Mouse (Mus musculus) lung, postnatal 14 days (tissue): ENCODE measurements around the gene Acly.
"Not testable (repeated sequence)": the region's sequence is repeated elsewhere in the genome, so short reads cannot be mapped to it uniquely, and the experiment has no call there.

Source experiments
- DNase-seq: peaks from one replicate; pipeline ENCODE4 v3.0.0; 2021

Acly gene

GRCm38 (mm10) chr11:100544832-100545745 is 17.3 kb upstream of the Acly start, which contains the start of gene Ttc25:
Gene Ttc25 (plus strand): TSS chr11:100545607.
- DNase-seq = peak; percentile 87

DNA sequence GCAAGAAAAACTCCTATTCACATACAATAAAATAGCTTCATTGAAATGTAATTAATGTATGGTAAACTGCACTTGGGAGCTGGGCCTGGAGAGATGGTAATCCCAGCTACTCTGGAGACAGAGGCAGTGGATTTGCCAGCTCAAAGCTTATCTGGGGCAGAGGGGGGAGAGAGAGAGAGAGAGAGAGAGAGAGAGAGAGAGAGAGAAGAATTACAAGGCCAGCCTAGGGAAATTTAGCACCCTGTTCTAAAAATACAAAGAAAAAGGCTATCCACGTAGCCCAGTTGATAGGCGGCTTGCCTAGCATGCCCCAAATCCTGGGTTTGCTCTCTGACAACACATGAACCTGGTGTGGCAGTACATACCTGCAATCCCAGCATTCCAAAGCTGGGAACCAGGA is 13.8 kb upstream of the Acly start:
- no peak for DNase-seq

GRCm38 (mm10) chr11:100540966-100541365 is 13.2 kb upstream of the Acly start:
- DNase-seq = no peak

DNA sequence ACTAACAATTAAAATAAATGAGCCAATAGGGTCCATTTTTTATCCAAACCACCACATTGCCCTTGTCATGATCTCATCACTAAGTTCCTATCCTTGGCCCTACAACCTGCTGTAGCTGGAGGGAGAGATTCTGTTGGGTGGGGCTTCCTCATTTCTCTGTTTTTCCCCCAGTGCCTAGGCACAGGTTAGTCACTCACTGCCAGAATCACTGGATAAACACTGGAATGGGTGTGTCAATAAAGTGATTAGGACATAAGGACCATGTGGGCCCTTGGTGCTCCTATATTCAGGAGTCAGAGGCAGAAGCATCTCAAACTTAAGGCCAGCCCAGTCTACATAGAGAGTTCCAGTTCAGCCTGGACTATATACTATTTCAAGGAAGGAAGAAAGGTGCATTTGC is 8.7 kb upstream of the Acly start:
- DNase-seq = no peak

DNA sequence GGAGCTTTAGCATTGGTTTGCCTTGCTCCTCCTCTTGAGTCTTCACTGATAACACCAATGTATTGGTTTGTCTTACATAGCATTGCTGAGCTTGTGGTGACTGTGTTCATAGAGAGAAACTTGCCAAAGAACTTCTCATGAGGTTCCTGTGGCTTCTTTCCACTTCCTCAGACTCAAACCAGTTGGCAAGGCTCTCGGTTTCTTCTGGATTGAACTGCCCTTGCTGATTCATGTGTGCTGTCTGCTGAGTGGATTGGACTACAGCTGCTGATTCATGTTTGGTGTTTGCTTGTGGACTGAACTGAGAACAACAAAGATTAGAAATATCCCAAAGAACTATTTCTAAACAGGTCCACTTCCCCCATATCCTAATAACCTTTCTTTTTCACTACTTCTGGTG is 8.2 kb upstream of the Acly start:
- DNase-seq = no peak

GRCm38 (mm10) chr11:100534821-100535220 is 7.0 kb upstream of the Acly start:
- DNase-seq = not testable (repeated sequence)

- not testable (repeated sequence) for DNase-seq
Measured at GRCm38 (mm10) chr11:100534411-100534810, 6.6 kb upstream of the Acly start.

DNA sequence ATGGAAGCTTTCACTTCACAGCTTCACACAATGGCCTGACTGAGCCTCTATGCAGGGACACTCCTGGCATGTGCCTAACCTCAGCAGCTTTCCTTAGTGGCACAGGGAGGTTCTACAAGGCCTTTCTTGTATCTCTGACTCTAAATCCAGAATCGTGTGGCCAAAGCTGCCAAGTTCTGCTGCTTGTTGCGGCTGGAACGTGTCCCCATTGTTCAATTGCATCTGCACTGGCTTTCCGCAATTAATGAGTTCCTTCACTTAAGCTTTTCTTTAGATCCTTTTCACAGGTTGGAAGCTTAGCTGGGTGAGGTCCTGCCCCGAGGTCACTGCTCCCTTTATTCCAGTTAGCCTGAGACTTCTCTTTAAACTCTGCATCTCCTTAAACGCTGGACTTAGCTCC is 6.1 kb upstream of the Acly start:
- DNase-seq = no peak

DNA sequence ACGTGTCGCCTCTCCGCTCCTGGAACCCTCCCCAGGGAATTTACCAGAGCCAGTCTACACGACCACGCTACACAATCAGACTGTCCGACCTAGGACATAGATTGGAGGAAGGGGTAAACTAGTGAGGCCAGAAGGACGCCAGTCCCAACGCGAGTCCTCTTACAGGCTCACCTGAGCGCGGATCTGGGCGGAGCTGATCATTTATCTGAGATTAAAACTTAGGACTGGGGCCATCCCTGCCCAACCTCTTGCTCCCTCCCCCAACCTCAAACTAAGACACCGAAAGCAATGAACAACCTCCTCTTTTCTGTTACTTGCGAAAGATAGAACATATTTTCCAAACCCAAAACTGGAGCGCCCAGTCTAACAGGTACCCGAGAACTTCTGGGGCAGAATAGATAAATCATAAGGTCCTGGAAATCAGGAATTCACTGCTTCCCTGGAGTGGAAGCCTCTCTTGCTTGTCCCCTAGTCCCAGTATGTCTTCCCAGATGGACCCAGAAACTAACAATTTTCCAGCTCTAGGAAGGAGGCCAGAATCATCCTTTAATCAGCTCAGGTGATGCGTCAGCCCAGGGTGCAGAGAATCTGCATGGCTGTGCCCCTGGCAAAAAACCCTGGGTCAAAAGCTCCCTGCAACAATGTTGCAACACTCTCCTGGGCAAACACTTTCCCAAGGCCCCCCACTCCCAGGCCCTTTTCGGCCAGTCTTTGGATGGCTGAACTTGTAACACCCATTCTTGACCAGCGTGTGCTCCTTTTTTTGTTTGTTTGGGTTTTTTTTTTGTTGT is 770 bp upstream of the Acly start:
- no peak for DNase-seq

- DNase-seq = peak; percentile 61
Measured at GRCm38 (mm10) chr11:100527066-100527457, 738 bp downstream of the Acly start.

GRCm38 (mm10) chr11:100526052-100526816 is 1.6 kb downstream of the Acly start:
- no peak for DNase-seq

DNA sequence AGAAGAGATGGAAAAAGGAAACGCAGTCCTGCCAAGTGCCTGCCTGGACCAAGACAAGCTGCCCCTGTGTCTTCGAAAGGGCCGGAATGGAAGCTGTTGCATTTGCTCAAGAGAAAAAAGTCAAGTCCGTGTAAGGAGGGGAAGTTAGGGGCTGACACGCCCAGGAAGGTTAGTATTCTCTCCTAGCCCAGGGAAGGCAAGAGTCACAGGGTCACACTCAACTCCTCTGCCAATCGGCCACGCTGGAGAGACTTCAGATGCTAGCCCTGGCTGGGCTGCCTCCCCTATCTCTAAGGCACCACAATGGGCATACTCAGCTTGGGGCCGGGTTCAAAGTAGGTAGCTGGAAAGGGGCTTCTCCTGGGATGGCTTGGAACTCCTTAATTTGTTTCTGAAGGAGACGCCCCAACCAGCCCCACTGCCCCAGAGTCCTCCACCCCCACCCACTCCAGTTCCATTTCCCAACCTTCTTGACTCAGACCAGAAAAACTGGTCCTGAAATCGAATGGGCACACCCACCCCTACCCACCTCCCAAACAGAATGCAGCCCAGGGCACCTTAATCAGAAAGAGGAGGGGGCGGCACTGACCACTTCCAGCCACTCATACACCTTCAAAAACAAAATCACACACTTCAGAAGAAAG is 2.7 kb downstream of the Acly start:
- peak; percentile 20 for DNase-seq

- DNase-seq = no peak
Measured at GRCm38 (mm10) chr11:100524358-100524757, 3.4 kb downstream of the Acly start.

GRCm38 (mm10) chr11:100520838-100521237 is 7.0 kb downstream of the Acly start:
- no peak for DNase-seq

DNA sequence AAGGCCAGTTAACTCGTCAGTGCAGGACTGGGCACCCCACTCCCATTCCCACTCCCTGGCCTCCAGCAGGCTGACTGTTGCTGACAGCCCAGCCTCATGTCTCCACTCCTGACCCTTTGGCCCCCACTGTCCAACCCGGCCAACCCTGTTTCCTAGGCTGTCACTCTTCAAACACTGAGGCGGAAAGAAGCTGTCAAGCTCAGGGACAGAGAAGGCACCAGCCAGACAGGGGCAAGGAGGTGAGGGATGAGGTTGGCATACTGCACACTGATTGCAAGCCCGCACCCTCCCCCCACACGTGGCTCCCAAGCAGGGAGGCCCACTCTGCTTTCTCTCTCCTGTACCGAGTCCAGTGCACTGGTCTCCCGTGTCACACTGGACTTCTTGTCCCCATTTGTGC is 8.6 kb downstream of the Acly start:
- no peak for DNase-seq

- DNase-seq = no peak
Measured at GRCm38 (mm10) chr11:100518188-100518591, 9.6 kb downstream of the Acly start.

- DNase-seq = no peak
Measured at GRCm38 (mm10) chr11:100516291-100516690, 11.5 kb downstream of the Acly start.

DNA sequence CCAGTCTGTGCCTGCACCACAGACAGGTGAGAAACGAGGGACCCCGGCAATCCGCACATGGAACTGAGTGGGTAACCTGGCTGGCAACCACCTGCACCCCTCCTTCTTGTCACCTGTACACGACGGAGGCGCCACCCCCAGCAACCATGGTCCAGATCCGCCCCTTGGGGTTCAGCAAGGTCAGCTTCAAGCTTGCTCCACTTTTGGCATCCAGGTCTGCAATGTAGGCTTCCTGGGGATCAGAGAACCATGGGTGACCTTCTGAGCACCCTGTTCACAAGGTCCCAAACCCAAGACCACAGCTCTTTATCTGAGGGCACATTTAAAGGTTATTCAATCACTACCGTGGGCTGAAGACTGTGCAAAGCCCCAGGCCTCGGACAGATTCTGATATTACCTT is 12.0 kb downstream of the Acly start:
- no peak for DNase-seq

DNA sequence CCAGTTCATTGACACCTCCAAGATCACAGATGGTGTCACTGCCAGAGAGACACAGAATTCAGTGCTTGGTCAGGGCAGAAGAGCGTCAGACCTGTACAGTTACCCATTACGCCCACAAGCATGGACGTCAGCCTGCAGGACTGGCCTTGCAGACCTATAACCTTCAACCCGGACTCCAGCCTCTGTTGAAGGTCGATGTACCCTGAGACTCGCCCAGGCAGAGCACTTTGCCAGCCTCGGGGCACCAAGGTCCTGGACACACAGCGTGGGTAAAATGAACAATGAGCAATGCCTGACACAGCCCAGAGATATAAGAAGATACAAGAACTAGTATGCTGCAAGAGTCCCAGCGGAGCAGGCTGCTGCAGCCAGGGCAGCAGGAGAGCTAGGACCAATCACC is 12.7 kb downstream of the Acly start:
- DNase-seq = no peak

DNA sequence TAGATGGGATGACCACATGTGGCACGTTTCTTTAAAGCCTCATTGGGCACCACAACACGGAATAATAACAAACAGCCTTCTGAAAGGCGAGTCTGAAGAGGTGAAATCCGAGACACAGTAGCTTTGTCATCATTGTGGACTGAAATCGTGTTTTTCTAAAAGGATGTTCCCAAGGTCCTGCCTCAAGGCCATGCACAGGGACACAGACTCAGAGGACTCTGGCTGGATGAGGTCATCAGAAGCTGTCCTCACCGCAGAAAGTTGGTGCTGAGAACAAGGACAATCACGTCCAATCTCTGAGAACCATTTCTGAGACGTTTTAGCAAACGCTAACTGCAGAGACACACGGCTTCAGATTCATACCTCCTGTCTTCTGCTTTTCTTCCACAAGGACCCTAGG is 14.1 kb downstream of the Acly start:
- DNase-seq = no peak

DNA sequence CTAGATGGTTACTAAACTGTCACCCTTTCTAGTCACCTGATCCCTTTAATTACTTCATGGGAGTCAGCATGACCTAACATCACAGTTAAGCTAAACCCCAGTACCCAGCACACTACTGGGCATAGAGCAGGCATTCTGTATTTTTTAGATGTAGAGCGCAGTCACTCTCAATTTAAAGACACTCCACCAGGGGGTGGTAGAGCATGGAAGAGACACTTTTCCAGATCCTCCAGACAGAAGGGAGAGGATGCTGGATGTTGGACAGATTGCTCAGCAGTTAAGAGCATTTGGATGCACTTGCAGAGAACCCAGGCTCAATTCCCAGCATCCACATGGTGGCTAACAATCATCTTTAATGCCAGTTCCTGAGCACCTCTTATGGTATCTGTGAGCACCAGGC is 15.4 kb downstream of the Acly start:
- DNase-seq = peak; percentile 27

DNA sequence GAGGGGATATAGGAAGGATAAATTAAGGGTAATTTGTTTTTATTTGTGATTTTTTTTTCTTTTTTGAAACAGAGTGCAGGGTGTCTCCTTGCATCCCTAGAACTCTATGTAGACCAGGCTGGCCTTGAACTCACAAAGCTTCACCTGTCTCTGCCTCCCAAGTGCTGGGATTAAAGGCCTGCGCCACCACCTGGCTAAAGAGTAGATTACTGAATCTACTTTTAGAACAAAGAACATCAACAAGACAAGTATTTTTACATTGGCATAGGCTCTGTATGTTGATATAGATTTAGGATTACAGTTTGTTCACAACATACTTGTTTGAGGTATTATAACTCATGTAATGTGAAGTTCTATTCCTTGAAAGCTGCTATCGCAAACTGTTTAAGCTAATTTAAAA is 17.2 kb downstream of the Acly start:
- DNase-seq = no peak

GRCm38 (mm10) chr11:100505997-100506396 is 21.8 kb downstream of the Acly start:
- no peak for DNase-seq
